ENCODE assay signal across 22 mouse cellular contexts in the genomic region with DNA sequence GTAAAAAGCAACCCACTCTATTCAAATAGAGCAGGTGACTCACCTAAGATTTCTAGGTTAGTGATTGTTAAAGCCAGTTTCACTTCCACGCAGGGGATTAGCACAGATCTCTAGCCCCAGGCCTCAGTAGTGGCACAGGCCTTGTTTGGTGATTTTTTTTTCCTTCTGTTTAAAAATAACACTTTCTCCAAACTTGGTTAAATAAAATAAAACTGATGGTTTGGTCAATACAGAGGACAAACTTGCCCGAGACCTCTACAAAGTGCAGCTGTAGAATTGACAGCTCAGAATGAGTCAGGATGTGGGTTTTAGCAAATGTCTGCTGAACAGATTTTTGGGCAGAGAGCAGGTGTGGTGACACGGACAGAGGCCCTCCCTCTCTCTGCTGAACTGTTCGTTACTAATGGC.
DNase-seq lines count a peak whose midpoint lies in the region; TF ChIP-seq lines count a peak whose summit lies in the region.
"Had no signal": no experiment of that assay in that cellular context is flagged by ENCODE, and none has a peak within 500 bp of the region (broad histone marks: within the 10 kb centered on the region; RNA-seq: fewer than 3 reads in every experiment).

No protein-coding gene starts in this region.

- no peak overlapping the region for H3ac ChIP-seq in C2C12 (ENCODE audit: control insufficient read depth, insufficient read length, low read depth)

- peaks cover 3% of the 10 kb centered on the region; the same call in 1 of the 2 replicates for H3K4me1 ChIP-seq in thymus, adult 2 months (replicated peaks; ENCODE audit: control insufficient read depth, insufficient read depth, low read length)
- H3K4me1 ChIP-seq in embryonic fibroblast, embryonic 13.5 days (ENCODE audit: control insufficient read depth, insufficient read depth, low read length) = peaks cover 7% of the 10 kb centered on the region; the same call in 1 of the 2 replicates
- peaks cover 26% of the 10 kb centered on the region for H3K4me1 ChIP-seq in heart, embryonic 10.5 days
- H3K4me1 ChIP-seq: intestine, embryonic 15.5 days; liver, embryonic 13.5 days had no signal

- no peaks in the 10 kb centered on the region for H3K9me3 ChIP-seq in heart, embryonic 10.5 days
- H3K9me3 ChIP-seq: embryonic facial prominence, embryonic 10.5 days; forebrain, embryonic 10.5 days; intestine, embryonic 15.5 days; liver, embryonic 13.5 days had no signal

- H3K27me3 ChIP-seq in thymus, adult 2 months (ENCODE audit: control insufficient read depth, insufficient read depth, low read length) = no peaks in the 10 kb centered on the region
- no peaks in the 10 kb centered on the region for H3K27me3 ChIP-seq in C2C12 (ENCODE audit: control insufficient read depth, insufficient read depth, insufficient read length)
- no peaks in the 10 kb centered on the region for H3K27me3 ChIP-seq in splenic B cell, adult 2 months (ENCODE audit: control insufficient read depth, insufficient read depth, low read length, poor library complexity, severe bottlenecking)
- H3K27me3 ChIP-seq in heart, embryonic 10.5 days (ENCODE audit: insufficient read depth, poor library complexity, severe bottlenecking) = no peaks in the 10 kb centered on the region
- H3K27me3 ChIP-seq: intestine, embryonic 15.5 days; liver, embryonic 13.5 days; megakaryocyte, embryonic 14.5 days had no signal

- H3K36me3 ChIP-seq in thymus, adult 2 months (ENCODE audit: control insufficient read depth, insufficient read depth, low read length) = no peaks in the 10 kb centered on the region
- H3K36me3 ChIP-seq in C2C12 (ENCODE audit: control insufficient read depth, insufficient read depth) = no peaks in the 10 kb centered on the region
- no peaks in the 10 kb centered on the region for H3K36me3 ChIP-seq in splenic B cell, adult 2 months (ENCODE audit: control insufficient read depth, insufficient read depth, low read length, poor library complexity, severe bottlenecking)
- no peaks in the 10 kb centered on the region for H3K36me3 ChIP-seq in heart, embryonic 10.5 days
- H3K36me3 ChIP-seq: embryonic facial prominence, embryonic 10.5 days; forebrain, embryonic 10.5 days; intestine, embryonic 15.5 days; liver, embryonic 13.5 days had no signal

- TF ChIP-seq CTCF in thymus, adult 2 months (IDR thresholded peaks at IDR 0.05; ENCODE audit: borderline replicate concordance, control insufficient read depth, extremely low read depth, insufficient read depth, low read length, poor library complexity) = no peak
- TF ChIP-seq CTCF in C2C12 (IDR thresholded peaks at IDR 0.05; ENCODE audit: control insufficient read depth, insufficient read depth, insufficient read length) = no peak
- TF ChIP-seq CTCF in embryonic fibroblast, embryonic 13.5 days (IDR thresholded peaks at IDR 0.05; ENCODE audit: borderline replicate concordance, insufficient read depth, low read length) = no peak

- TF ChIP-seq POLR2A in thymus, adult 2 months (IDR thresholded peaks at IDR 0.05; ENCODE audit: control insufficient read depth, extremely low read depth, insufficient read depth, low read length, poor library complexity) = no peak
- no peak for TF ChIP-seq POLR2A in embryonic fibroblast, embryonic 13.5 days (IDR thresholded peaks at IDR 0.05; ENCODE audit: low read depth, low read length)

- peak; percentile 14 for DNase-seq in thymus, postnatal 14 days
- DNase-seq in thymus, adult 2 months = no peak
- DNase-seq in splenic B cell, adult 2 months (ENCODE audit: low read depth, low spot score) = peak; percentile 44
- no peak for DNase-seq in frontal cortex, postnatal 10 days (ENCODE audit: low spot score in 2 of 2)
- DNase-seq in heart, embryonic 10.5 days (ENCODE audit: low spot score) = no peak
- DNase-seq in cerebellum, postnatal 14 days = no peak
- DNase-seq: adrenal gland, postnatal 25 days; cerebellum, adult 8-10 months; gastrocnemius, adult 2 months; heart, postnatal 4 days; liver, embryonic 13.5 days; lung, adult 2 months; midbrain, embryonic 14.5 days had no signal

- no peak overlapping the region for H3K27ac ChIP-seq in thymus, adult 2 months (ENCODE audit: control insufficient read depth, insufficient read depth, low read length)
- H3K27ac ChIP-seq in embryonic fibroblast, embryonic 13.5 days (ENCODE audit: insufficient read depth, low read length) = peak overlapping the region; percentile 9; the same call in 1 of the 2 replicates
- H3K27ac ChIP-seq in heart, embryonic 10.5 days = no peak overlapping the region
- H3K27ac ChIP-seq: embryonic facial prominence, embryonic 10.5 days; forebrain, embryonic 10.5 days; gastrocnemius, adult 2 months; hindbrain, embryonic 14.5 days; intestine, embryonic 15.5 days; kidney, postnatal 0 days; left cerebral cortex, adult 2 months; liver, embryonic 13.5 days had no signal

- no peaks in the 10 kb centered on the region for H3K79me3 ChIP-seq in C2C12 (ENCODE audit: low read depth)

- H3K4me3 ChIP-seq in thymus, adult 2 months (ENCODE audit: control insufficient read depth, insufficient read depth, low read length) = no peak overlapping the region
- H3K4me3 ChIP-seq in C2C12 (ENCODE audit: insufficient read depth, poor library complexity, severe bottlenecking) = no peak overlapping the region
- H3K4me3 ChIP-seq in embryonic fibroblast, embryonic 13.5 days (ENCODE audit: insufficient read depth, low read length) = no peak overlapping the region
- H3K4me3 ChIP-seq in heart, embryonic 10.5 days = no peak overlapping the region
- H3K4me3 ChIP-seq: embryonic facial prominence, embryonic 10.5 days; forebrain, embryonic 10.5 days; gastrocnemius, adult 2 months; intestine, embryonic 15.5 days; left cerebral cortex, adult 2 months; liver, embryonic 13.5 days had no signal

- whole genome bisulfite sequencing in thymus, adult 2 months = 21% methylated on average over 4 of the region's 4 CpGs
- WGBS in heart, embryonic 10.5 days = 82% methylated on average over 4 of the region's 4 CpGs

- H3K79me2 ChIP-seq in C2C12 (ENCODE audit: control insufficient read depth, insufficient read depth) = no peaks in the 10 kb centered on the region

TF ChIP-seq in C2C12, 6 proteins besides CTCF, POLR2A, EP300 and RAD21:
- peak; percentile 28 for TF ChIP-seq FOSL1 (IDR thresholded peaks at IDR 0.05; ENCODE audit: insufficient read depth, low read length, poor library complexity, severe bottlenecking)
- peak; percentile 88 for TF ChIP-seq MYOD1 (IDR thresholded peaks at IDR 0.05; ENCODE audit: control insufficient read depth, insufficient read length, low read depth)
- no peak for TF ChIP-seq MAX (IDR thresholded peaks at IDR 0.05)
- TF ChIP-seq MYOG (IDR thresholded peaks at IDR 0.05; ENCODE audit: control insufficient read depth, extremely low read depth, insufficient read length) = no peak

Comparison
In these comparisons a context has a peak if more than half of its experiments do, and no peak if none do; other contexts are left out.
1. DNase-seq: peak in thymus, postnatal 14 days (single experiment) and splenic B cell, adult 2 months (single experiment); none in thymus, adult 2 months (single experiment), frontal cortex, postnatal 10 days (0 of 2), heart, embryonic 10.5 days (single experiment) and cerebellum, postnatal 14 days (0 of 2).